Mouse (Mus musculus) hindbrain, embryonic 14.5 days (tissue): ENCODE results near the gene Ankrd40. TPM values are rescaled to one million over a fixed set of nuclear protein-coding genes. Genes with fewer than 3 reads are reported as not detected.

Experiments used
- ATAC-seq: fragments of 200-750 bp; cut with Nextera tagmentation; 2 replicates; pipeline ENCODE4 v1.8.0; 2017; ENCODE audit warnings: moderate number of reproducible peaks, mild to moderate bottlenecking, moderate TSS enrichment, moderate library complexity; ENCODE audit not compliant: low FRiP score
- DNase-seq: peaks from one replicate; pipeline ENCODE4 v3.0.0-alpha.2; 2015; ENCODE audit warnings: low spot score
- H3K27ac ChIP-seq: fragments of 300-500 bp; sonication (generic); 2 replicates; pipeline ENCODE4 v1.5.1; 2014; ENCODE audit warnings: mild to moderate bottlenecking, moderate library complexity
- H3K27me3 ChIP-seq: fragments of 300-500 bp; sonication (generic); 2 replicates; pipeline ENCODE4 v1.6.1; 2014; ENCODE audit warnings: mild to moderate bottlenecking, low read length, mixed read lengths; ENCODE audit not compliant: control insufficient read depth, insufficient read depth
- H3K36me3 ChIP-seq: fragments of 300-500 bp; sonication (generic); replicated peaks from 2 replicates; pipeline ENCODE4 v1.6.1; 2014; ENCODE audit not compliant: control insufficient read depth, insufficient read depth
- H3K4me1 ChIP-seq: fragments of 300-500 bp; sonication (generic); replicated peaks from 2 replicates; pipeline ENCODE4 v1.6.1; 2014; ENCODE audit warnings: antibody characterized with exemption, low read length, mixed read lengths; ENCODE audit not compliant: control insufficient read depth, insufficient read depth
- H3K4me2 ChIP-seq: fragments of 300-500 bp; sonication (generic); replicated peaks from 2 replicates; pipeline ENCODE4 v1.6.1; 2014; ENCODE audit warnings: mild to moderate bottlenecking, moderate library complexity
- H3K4me3 ChIP-seq: fragments of 300-500 bp; sonication (generic); replicated peaks from 2 replicates; pipeline ENCODE4 v1.5.1; 2014; ENCODE audit warnings: mild to moderate bottlenecking, low read length
- H3K9ac ChIP-seq: fragments of 300-500 bp; sonication (generic); 2 replicates; pipeline ENCODE4 v1.6.1; 2014
- H3K9me3 ChIP-seq: fragments of 300-500 bp; sonication (generic); 2 replicates; pipeline ENCODE4 v1.6.1; 2016; ENCODE audit warnings: low read length; ENCODE audit not compliant: control insufficient read depth
- WGBS: fragments of 180-500 bp; shearing (Covaris S2); extraction: QIAGEN DNeasy Blood & Tissue Kit; methylation state at CpG from one replicate; pipeline ENCODE4 v1.1.7; 2014; 5-methylcytosine and 5-hydroxymethylcytosine counted together
- polyA plus RNA-seq: library from polyadenylated mRNA; unstranded; fragments of >200 nt; fragmentation: Nextera tagmentation; extraction: Ambion mirVana; gene quantifications from 2 replicates; pipeline ENCODE4 v1.2.1, GENCODE M21; 2014

Ankrd40 gene
- polyA plus RNA-seq, 1 experiment from 2014 or later = 12.8 TPM

DNA sequence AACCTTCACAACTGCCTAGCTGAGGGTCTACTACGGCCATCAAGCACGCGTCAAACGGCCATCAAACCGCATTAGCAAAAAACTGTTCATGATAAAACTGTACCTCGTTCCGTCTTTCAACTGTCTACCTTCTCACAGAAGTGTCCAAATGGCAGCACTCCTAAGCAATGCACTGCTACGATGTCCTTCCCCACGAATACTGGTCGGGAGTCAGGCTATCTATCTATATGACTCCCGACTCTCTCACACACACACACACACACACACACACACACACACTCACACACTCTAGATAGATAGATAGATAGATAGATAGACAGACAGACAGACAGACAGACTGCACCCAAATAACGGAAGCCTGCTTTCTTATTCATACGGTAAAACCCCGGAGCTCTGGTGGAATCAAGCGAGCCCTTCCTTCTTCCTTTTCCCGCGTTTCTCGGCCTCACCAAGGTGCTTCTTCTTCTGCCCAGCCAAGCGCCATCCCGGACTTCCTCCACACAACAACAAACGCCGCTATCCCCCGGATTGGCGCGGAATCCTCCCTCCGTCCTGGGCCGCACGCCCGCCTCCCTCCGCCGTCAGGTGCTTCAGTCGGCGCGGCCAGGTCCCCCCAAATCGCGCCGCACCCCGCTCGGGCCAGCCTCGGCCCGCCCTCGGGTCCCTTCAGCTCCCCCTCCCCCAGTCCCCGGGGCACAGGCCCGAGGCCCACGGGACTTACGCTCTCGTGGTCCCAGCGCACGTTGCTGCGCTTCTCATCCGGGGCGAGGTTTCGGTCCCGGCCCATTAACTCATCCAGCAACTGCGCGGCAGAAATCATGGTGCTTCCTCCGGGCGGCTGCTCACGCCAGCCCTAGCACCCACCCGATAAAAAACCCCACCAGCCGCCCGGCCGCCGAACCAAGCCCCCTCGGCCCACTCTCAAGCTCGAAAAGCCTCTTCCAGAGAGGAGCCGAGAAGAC is 6.6 kb upstream of the Ankrd40 start:
- peak; percentile 80 for ATAC-seq

DNA sequence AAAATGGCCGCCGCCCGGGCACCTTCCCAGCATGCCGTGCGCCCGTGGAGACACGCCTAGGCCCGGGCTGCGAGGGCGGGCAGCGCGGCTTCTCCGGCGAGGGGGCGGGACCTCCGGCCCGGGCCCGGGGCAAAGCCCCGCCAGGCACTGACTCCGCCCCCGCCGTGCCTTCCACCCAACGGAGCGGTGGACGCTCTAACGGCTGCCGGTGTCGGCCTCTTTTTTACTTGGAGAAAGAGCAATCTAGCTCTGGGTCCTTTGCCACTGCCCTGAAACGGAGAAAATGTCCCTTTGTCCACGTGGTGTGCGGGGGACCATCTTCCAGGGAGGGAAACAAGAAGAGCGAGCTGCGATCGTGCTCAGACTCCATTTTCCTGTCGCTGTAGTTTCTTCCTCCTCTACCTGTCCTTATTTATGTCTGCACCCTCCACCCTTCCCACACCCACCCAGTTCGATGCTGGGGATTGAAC is 5.8 kb upstream of the Ankrd40 start, which contains the start of gene Luc7l3:
Gene Luc7l3 (minus strand): TSS at position 58 of the 470 bp plus-strand sequence.
- DNase-seq (peak; percentile 91), ATAC-seq (peak; percentile 94)
- under 1% methylated on average over 36 of the region's 36 CpGs for WGBS
- no peaks in the 10 kb centered on the region for H3K9me3 ChIP-seq
- no peaks in the 10 kb centered on the region; the same call in 1 of the 2 replicates for H3K36me3 ChIP-seq
- H3K9ac ChIP-seq = peak within 1 kb of the TSS; percentile 98
- peak within 1 kb of the TSS; percentile 75 for H3K4me2 ChIP-seq
- peak within 1 kb of the TSS; percentile 96 for H3K4me3 ChIP-seq
- H3K4me1 ChIP-seq = peaks cover 40% of the 10 kb centered on the region
- peak within 1 kb of the TSS; percentile 99 for H3K27ac ChIP-seq
- no peaks in the 10 kb centered on the region for H3K27me3 ChIP-seq

More for the DNA sequence above, 6.6 kb upstream of the Ankrd40 start:
- Histone ChIP-seq H3K27ac (peak overlapping the region; percentile 99), H3K9me3 (no peaks in the 10 kb centered on the region), H3K27me3 (no peaks in the 10 kb centered on the region), H3K9ac (peak overlapping the region; percentile 98), H3K36me3 (no peaks in the 10 kb centered on the region; the same call in 1 of the 2 replicates), H3K4me1 (peaks cover 40% of the 10 kb centered on the region), H3K4me2 (peak overlapping the region; percentile 75), H3K4me3 (peak overlapping the region; percentile 96)
- under 1% methylated on average over 67 of the region's 67 CpGs for WGBS
- DNase-seq = no peak

- peaks cover 35% of the 10 kb centered on the region for H3K4me1 ChIP-seq
- WGBS = 51% methylated on average over 5 of the region's 5 CpGs
- peak overlapping the region; percentile 98 for H3K9ac ChIP-seq
- H3K27me3 ChIP-seq = no peaks in the 10 kb centered on the region
- H3K4me3 ChIP-seq = peak overlapping the region; percentile 96
- H3K9me3 ChIP-seq = no peaks in the 10 kb centered on the region
- no peak for DNase-seq
- peak overlapping the region; percentile 99 for H3K27ac ChIP-seq
- ATAC-seq = no peak
- H3K36me3 ChIP-seq = no peaks in the 10 kb centered on the region; the same call in 1 of the 2 replicates
- peak overlapping the region; percentile 75 for H3K4me2 ChIP-seq
Observed at GRCm38 (mm10) chr11:94322636-94323035, 5.2 kb upstream of the Ankrd40 start.

DNA sequence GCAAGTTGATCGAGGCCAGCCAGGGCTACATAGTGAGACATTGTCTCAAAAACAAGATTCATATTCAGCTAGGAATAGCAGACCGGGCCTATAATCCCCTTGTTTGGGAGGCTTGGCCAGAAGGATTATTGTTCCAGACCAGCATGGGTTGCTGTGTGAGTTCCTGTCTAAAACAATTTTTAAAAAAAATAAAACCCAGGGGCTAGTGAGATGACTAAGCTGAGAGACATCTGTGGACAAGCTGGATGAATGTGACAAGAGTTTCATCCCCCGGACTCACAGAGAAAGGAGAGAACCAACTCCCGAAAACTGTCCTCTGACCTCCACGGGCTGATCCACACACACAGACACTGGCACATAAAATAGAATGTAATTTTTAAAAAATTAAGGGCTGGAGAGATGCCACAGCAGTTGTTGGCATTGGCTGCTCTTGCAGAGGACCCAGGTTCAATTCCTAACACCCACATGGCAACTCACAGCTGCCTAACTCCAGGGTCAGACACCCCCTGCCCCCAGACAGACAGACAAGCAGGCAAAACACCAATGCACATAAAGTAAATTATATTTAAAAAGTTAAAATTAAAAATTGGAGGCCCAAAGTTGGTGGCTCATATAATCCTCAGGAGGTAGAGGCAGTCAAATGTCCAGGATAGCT is 4.4 kb upstream of the Ankrd40 start:
- H3K36me3 ChIP-seq = no peaks in the 10 kb centered on the region
- DNase-seq = no peak
- H3K4me1 ChIP-seq = peaks cover 31% of the 10 kb centered on the region
- H3K27ac ChIP-seq = 0 out of 2 replicates have a peak overlapping the region, but pooled peaks have one; percentile 99
- ATAC-seq = no peak
- no peaks in the 10 kb centered on the region for H3K27me3 ChIP-seq
- H3K9me3 ChIP-seq = no peaks in the 10 kb centered on the region
- WGBS = 77% methylated on average over 5 of the region's 5 CpGs
- no peak overlapping the region for H3K4me2 ChIP-seq
- H3K4me3 ChIP-seq = no peak overlapping the region
- H3K9ac ChIP-seq = no peak overlapping the region

DNA sequence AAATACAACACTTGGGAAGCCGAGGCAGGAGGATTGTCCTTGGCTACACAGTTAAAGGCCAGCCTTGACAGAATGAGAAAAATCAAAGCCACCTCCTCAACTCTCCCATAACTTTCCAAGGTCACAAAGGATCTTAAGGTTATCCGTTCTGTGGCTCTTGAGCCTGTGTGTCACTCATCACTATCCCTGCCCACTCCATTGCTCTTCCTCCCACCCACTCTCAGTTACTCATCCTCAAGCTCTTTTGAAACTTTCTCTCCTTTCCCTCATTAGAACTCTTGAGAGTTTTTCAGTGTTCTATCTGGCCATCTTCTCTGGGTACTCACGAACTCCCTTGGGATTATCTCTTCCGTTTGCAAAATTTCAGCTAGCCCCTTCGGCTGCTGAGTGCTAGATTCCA is 3.2 kb upstream of the Ankrd40 start:
- Histone ChIP-seq H3K27me3 (no peaks in the 10 kb centered on the region), H3K4me2 (no peak overlapping the region), H3K27ac (no peak overlapping the region), H3K36me3 (no peaks in the 10 kb centered on the region), H3K4me1 (peaks cover 35% of the 10 kb centered on the region), H3K4me3 (no peak overlapping the region), H3K9me3 (no peaks in the 10 kb centered on the region), H3K9ac (no peak overlapping the region)
- no peak for DNase-seq
- ATAC-seq = no peak
- WGBS = 92% methylated on average over 5 of the region's 5 CpGs

DNA sequence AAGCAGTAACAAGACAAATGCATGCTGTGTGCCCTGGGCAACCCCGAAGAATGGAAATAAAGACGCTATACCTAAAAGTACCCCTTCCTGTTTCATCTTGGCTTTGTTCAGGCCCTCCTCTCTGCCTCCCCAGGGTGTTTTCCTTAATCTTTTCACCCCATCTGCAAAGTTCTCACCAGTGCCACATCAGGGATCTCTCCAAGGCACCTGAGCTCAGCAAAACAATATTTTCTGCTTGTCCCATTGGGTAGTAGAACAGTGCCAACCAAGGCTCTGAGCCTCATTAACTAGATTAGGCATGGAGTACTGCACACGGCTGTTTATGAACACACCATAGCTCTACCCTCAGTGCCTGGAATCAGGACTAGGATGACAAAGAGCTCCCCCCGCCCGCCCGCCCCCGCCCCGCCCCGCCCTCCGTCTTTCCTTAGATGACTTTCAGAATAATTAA is 815 bp upstream of the Ankrd40 start:
- WGBS = 2% methylated on average over 10 of the region's 10 CpGs

DNA sequence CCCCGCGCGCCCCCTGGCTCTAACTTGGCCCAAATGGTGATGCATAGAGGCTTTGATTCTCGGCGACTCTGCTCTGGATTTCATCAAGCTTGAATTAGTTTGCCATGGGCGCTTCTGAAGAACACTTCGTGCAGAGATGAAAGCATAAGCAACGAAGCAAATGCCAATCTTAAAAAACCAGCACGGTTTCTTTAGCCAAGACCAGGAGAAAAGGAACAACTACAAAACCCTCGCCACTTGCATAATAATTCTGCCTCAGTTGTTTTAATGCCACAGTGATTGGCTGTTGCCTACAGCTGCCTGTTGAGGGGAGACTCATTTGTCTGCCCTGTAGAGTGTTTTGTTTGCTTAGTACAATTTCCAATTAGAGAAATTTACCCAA is 834 bp downstream of the Ankrd40 start:
- H3K9ac ChIP-seq = peak overlapping the region; percentile 96
- H3K4me2 ChIP-seq = peak overlapping the region; percentile 81
- WGBS = 2% methylated on average over 10 of the region's 10 CpGs
- H3K27me3 ChIP-seq = no peaks in the 10 kb centered on the region
- DNase-seq (no peak), ATAC-seq (no peak)
- H3K4me3 ChIP-seq = peak overlapping the region; percentile 56
- H3K27ac ChIP-seq = peak overlapping the region; percentile 99
- peaks cover 2% of the 10 kb centered on the region for H3K36me3 ChIP-seq
- no peaks in the 10 kb centered on the region for H3K9me3 ChIP-seq
- peaks cover 35% of the 10 kb centered on the region for H3K4me1 ChIP-seq

More for the DNA sequence above, 815 bp upstream of the Ankrd40 start:
- no peaks in the 10 kb centered on the region for H3K27me3 ChIP-seq
- peak; percentile 58 for DNase-seq
- H3K9me3 ChIP-seq = no peaks in the 10 kb centered on the region
- ATAC-seq = peak; percentile 79
- peak overlapping the region; percentile 99 for H3K27ac ChIP-seq
- H3K4me1 ChIP-seq = peaks cover 40% of the 10 kb centered on the region
- peak overlapping the region; percentile 96 for H3K9ac ChIP-seq
- H3K4me2 ChIP-seq = peak overlapping the region; percentile 81
- H3K36me3 ChIP-seq = no peaks in the 10 kb centered on the region; the same call in 1 of the 2 replicates
- peak overlapping the region; percentile 56 for H3K4me3 ChIP-seq

DNA sequence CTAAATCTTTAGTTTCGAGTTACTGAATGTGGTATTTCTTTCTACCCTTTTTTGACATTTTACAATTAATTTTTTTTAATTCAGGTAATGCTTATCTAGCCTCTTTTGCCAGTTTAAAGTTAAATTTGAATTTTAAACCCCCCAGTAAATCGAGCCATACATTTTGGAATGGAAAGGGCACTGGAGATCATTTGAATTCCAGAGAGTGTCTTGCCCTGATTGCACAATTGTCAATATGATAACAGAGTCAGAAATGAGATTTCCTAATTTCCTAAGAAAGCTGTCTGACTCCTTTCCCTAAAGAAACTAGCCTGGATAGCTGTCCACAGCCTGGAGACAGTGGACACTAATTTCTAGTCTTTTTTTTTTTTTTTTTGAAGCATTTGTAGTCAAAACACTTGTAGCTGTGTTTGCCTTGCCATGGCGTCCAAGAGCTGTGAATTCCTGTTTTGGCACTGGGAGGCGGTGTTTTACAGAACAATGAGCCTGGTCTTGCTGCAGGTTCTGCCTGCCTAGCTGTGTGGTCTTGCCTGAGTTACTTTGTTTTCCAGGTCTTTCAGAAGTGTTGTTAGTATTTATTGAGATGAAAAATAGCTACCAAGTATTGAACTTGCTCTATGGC is 1.6 kb downstream of the Ankrd40 start:
- DNase-seq = peak; percentile 71
- Histone ChIP-seq H3K27ac (peak overlapping the region; percentile 44; the same call in 1 of the 2 replicates), H3K4me3 (peak overlapping the region; percentile 56; the same call in 1 of the 2 replicates), H3K9me3 (no peaks in the 10 kb centered on the region), H3K36me3 (peaks cover 7% of the 10 kb centered on the region), H3K27me3 (no peaks in the 10 kb centered on the region), H3K9ac (no peak overlapping the region; the same call in 1 of the 2 replicates), H3K4me1 (peaks cover 35% of the 10 kb centered on the region), H3K4me2 (peak overlapping the region; percentile 81)
- no peak for ATAC-seq
- WGBS = 48% methylated on average over 4 of the region's 4 CpGs
